Mouse (Mus musculus) heart, embryonic 13.5 days (tissue): Measurements from ENCODE around the gene Tnfrsf1a. TPM values are rescaled to one million over a fixed set of nuclear protein-coding genes. Genes with fewer than 3 reads are reported as not detected.

Source experiments
- ATAC-seq: fragments of 200-750 bp; cut with Nextera tagmentation; 2 replicates; pipeline ENCODE4 v1.8.0; 2017; ENCODE audit warnings: moderate TSS enrichment; ENCODE audit not compliant: insufficient number of reproducible peaks, low FRiP score, low TSS enrichment; ENCODE audit errors: extremely low read depth
- H3K27ac ChIP-seq: fragments of 300-500 bp; sonication (generic); replicated peaks from 2 replicates; pipeline ENCODE4 v1.5.1; 2015; ENCODE audit warnings: moderate library complexity, mild to moderate bottlenecking, inconsistent platforms
- H3K27me3 ChIP-seq: fragments of 300-500 bp; sonication (generic); replicated peaks from 2 replicates; pipeline ENCODE4 v1.6.1; 2015; ENCODE audit warnings: mild to moderate bottlenecking, inconsistent platforms
- H3K36me3 ChIP-seq: fragments of 300-500 bp; sonication (generic); 2 replicates; pipeline ENCODE4 v1.6.1; 2015; ENCODE audit warnings: mild to moderate bottlenecking, inconsistent platforms
- H3K4me1 ChIP-seq: fragments of 300-500 bp; sonication (generic); 2 replicates; pipeline ENCODE4 v1.6.1; 2015; ENCODE audit warnings: inconsistent platforms
- H3K4me2 ChIP-seq: fragments of 300-500 bp; sonication (generic); 2 replicates; pipeline ENCODE4 v1.6.1; 2015; ENCODE audit warnings: inconsistent platforms, mild to moderate bottlenecking, moderate library complexity
- H3K4me3 ChIP-seq: fragments of 300-500 bp; sonication (generic); 2 replicates; pipeline ENCODE4 v1.5.1; 2015; ENCODE audit warnings: moderate library complexity, mild to moderate bottlenecking, inconsistent platforms
- H3K9ac ChIP-seq: fragments of 300-500 bp; sonication (generic); 2 replicates; pipeline ENCODE4 v1.6.1; 2015; ENCODE audit warnings: inconsistent platforms, mild to moderate bottlenecking, moderate library complexity
- H3K9me3 ChIP-seq: fragments of 300-500 bp; sonication (generic); 2 replicates; pipeline ENCODE4 v1.6.1; 2016; ENCODE audit warnings: inconsistent platforms
- WGBS: fragments of 180-500 bp; shearing (Covaris S2); methylation state at CpG from one replicate; pipeline ENCODE4 v1.1.7; 2015; ENCODE audit warnings: mixed read lengths; 5-methylcytosine and 5-hydroxymethylcytosine counted together
- polyA plus RNA-seq: library from polyadenylated mRNA; unstranded; fragments of >200 nt; fragmentation: Nextera tagmentation; extraction: Ambion mirVana; gene quantifications from 2 replicates; pipeline ENCODE4 v1.2.1, GENCODE M21; 2015

Tnfrsf1a gene
- polyA plus RNA-seq, 1 experiment from 2014 or later: 43.8 TPM

DNA sequence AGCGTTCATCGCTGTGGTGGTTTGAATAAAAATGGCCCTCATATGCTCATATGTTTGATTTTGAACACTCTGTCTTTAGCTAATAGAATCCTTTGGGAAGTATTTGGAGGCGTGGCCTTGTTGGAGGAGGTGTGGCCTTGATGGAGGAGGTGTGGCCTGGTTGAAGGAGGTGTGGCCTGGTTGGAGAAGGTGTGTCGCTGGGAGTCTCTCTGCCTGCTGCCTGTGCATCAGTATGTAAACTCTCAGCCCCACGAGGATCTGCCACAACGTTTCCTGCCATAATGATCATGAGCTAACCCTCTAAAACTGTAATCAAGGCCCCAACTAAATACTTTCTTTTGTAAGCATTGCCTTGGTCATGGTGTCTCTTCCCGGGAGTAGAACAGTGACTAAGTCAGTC lies 58.1 kb downstream of the Tnfrsf1a start:
- Histone ChIP-seq H3K27me3 (no peaks in the 10 kb centered on the region), H3K27ac (no peak overlapping the region), H3K4me1 (no peaks in the 10 kb centered on the region), H3K36me3 (no peaks in the 10 kb centered on the region), H3K4me3 (no peak overlapping the region), H3K4me2 (no peak overlapping the region), H3K9ac (no peak overlapping the region), H3K9me3 (no peaks in the 10 kb centered on the region)
- no peak for ATAC-seq
- 77% methylated on average over 7 of the region's 7 CpGs for WGBS

DNA sequence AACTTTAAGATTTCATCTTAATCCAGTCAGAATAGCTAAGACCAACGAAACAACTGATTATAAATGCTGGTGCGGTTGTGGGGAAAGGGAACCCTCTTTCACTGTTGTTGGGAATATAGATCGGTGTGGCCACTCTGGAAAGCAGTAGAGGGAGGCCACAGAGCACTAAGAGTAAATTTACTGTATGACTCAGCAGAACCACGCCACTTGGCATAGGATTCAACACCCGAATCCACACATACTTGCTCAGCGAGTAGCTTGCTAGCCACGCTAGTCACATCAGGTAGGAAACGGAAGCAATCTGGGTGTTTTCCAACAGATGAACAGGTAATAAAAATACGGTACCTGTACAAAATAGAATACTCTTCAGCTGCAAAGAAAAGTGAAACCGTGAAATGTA lies 58.5 kb downstream of the Tnfrsf1a start:
- Histone ChIP-seq H3K27ac (no peak overlapping the region), H3K4me2 (no peak overlapping the region), H3K4me1 (no peaks in the 10 kb centered on the region), H3K27me3 (no peaks in the 10 kb centered on the region), H3K9ac (no peak overlapping the region), H3K36me3 (no peaks in the 10 kb centered on the region), H3K9me3 (no peaks in the 10 kb centered on the region), H3K4me3 (no peak overlapping the region)
- 81% methylated on average over 10 of the region's 10 CpGs for WGBS
- ATAC-seq: no peak

DNA sequence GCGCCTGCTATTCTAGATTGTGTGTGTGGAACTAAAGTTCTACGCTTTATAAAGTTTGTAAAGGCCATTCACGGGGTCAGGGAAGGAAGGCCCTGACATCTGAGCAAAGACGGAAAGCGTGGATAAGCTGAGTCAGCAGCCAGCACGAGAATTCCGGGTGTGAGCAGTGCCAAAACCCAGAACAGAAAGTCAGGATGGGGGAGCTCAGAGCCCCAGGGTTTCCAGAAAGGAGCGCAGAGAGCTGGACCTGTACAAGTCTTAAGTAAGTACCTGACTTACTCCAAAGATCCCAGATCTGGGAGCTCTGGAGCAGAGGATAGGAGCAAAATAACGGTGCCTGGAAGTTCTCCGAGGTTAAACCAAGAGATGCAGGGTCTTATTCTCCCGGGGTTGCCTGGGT lies 61.4 kb downstream of the Tnfrsf1a start:
- no peak for ATAC-seq
- WGBS: 59% methylated on average over 11 of the region's 11 CpGs
- H3K9me3 ChIP-seq: no peaks in the 10 kb centered on the region
- H3K9ac ChIP-seq: no peak overlapping the region
- H3K4me1 ChIP-seq: no peaks in the 10 kb centered on the region
- no peaks in the 10 kb centered on the region for H3K36me3 ChIP-seq
- no peak overlapping the region for H3K27ac ChIP-seq
- no peaks in the 10 kb centered on the region; the same call in 1 of the 2 replicates for H3K27me3 ChIP-seq
- no peak overlapping the region for H3K4me3 ChIP-seq
- no peak overlapping the region for H3K4me2 ChIP-seq

DNA sequence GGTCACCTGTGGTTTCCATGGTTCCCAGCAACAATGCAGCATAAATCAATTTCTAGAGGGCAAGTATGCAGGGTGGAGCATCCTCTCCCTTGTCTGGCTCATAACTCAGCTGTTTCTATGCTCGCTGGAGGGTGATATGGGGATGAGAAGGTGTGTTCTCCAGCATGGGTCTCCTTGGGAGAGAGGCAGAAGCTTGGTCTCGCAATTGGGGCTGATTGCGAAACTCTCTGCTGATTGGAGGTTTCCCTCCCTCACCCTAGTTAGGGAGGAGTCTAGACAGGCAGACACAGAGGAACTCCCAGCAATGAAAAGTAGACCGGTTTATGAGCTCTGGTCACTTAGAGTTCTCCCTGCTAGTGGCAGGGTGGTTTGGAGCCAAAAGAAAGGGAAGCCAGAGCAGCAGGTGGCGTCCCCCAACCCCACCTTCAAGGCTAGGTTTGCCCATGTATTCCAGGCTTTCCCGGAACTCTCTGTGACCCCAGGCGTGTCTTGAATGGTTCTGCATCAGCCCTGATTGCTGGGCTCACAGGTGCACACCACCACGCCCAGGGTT lies 61.9 kb downstream of the Tnfrsf1a start:
- no peak overlapping the region for H3K4me2 ChIP-seq
- H3K27me3 ChIP-seq: no peaks in the 10 kb centered on the region; the same call in 1 of the 2 replicates
- no peaks in the 10 kb centered on the region for H3K36me3 ChIP-seq
- no peaks in the 10 kb centered on the region for H3K4me1 ChIP-seq
- H3K9ac ChIP-seq: no peak overlapping the region
- no peaks in the 10 kb centered on the region for H3K9me3 ChIP-seq
- no peak for ATAC-seq
- no peak overlapping the region for H3K4me3 ChIP-seq
- no peak overlapping the region for H3K27ac ChIP-seq
- WGBS: 47% methylated on average over 8 of the region's 8 CpGs

DNA sequence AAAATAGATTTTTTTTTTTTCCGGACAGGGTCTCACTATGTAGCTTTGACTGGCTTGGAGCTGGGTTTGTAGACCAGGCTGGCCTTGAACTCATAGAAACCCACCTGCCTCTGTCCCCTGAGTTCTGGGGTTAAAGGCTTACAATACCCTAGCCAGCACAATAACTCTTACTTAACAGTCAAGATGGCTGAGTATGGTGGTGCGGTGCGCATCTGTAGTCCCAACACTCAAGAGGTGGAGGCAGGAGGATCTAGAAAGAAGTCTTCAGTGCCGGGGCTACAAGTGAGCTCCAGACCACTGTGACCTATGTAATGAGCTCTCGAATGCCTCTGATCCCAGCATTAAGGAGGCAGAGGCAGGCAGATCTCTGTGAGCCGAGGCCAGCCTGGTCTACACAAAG lies 62.5 kb downstream of the Tnfrsf1a start:
- H3K27ac ChIP-seq: no peak overlapping the region
- no peaks in the 10 kb centered on the region; the same call in 1 of the 2 replicates for H3K27me3 ChIP-seq
- H3K4me2 ChIP-seq: no peak overlapping the region

More for the DNA sequence above, 62.5 kb downstream of the Tnfrsf1a start:
- no peaks in the 10 kb centered on the region for H3K36me3 ChIP-seq
- H3K9ac ChIP-seq: no peak overlapping the region
- H3K4me1 ChIP-seq: no peaks in the 10 kb centered on the region
- no peak for ATAC-seq
- 85% methylated on average over 6 of the region's 6 CpGs for WGBS
- H3K4me3 ChIP-seq: no peak overlapping the region
- H3K9me3 ChIP-seq: no peaks in the 10 kb centered on the region

Other genes starting within 250 kb of the Tnfrsf1a start
- 42.7 and 48.1 TPM in 2 replicates for gene Nop2, start 217.5 kb upstream of the Tnfrsf1a start, polyA plus RNA-seq
- 9.4 and 9.5 TPM in 2 replicates for gene Iffo1, start 204.1 kb upstream of the Tnfrsf1a start, polyA plus RNA-seq
- gene Gapdh, start 182.9 kb upstream of the Tnfrsf1a start, polyA plus RNA-seq: 4,266 and 4,534 TPM in 2 replicates
- 80.3 and 81.8 TPM in 2 replicates for gene Ncapd2, start 157.7 kb upstream of the Tnfrsf1a start, polyA plus RNA-seq
- gene Mrpl51, start 157.6 kb upstream of the Tnfrsf1a start, polyA plus RNA-seq: 219 and 251 TPM in 2 replicates
- gene Vamp1, start 133.8 kb upstream of the Tnfrsf1a start, polyA plus RNA-seq: 4.4 and 4.7 TPM in 2 replicates
- gene Tapbpl, start 117.5 kb upstream of the Tnfrsf1a start, polyA plus RNA-seq: 3.4 and 4.2 TPM in 2 replicates
- gene Cd27, start 112.4 kb upstream of the Tnfrsf1a start, polyA plus RNA-seq: 2.0 TPM in 2 replicates
- 0.16 TPM in 1 of 2 replicates, not detected in the other for gene Tuba3a, start 63.3 kb upstream of the Tnfrsf1a start, polyA plus RNA-seq
- gene Ltbr, start 35.5 kb upstream of the Tnfrsf1a start, polyA plus RNA-seq: 42.9 and 43.5 TPM in 2 replicates
- 0.63 and 0.69 TPM in 2 replicates for gene Scnn1a, start 28.7 kb upstream of the Tnfrsf1a start, polyA plus RNA-seq
- 0.10 and 0.11 TPM in 2 replicates for gene Plekhg6, start 31.4 kb downstream of the Tnfrsf1a start, polyA plus RNA-seq
- gene Cd9, start 145.4 kb downstream of the Tnfrsf1a start, polyA plus RNA-seq: 79.6 and 84.5 TPM in 2 replicates
- gene Vwf, start 197.4 kb downstream of the Tnfrsf1a start, polyA plus RNA-seq: 13.6 and 16.8 TPM in 2 replicates